Comparison of ENCODE assay signal across 8 mouse cellular contexts in the genomic region with DNA sequence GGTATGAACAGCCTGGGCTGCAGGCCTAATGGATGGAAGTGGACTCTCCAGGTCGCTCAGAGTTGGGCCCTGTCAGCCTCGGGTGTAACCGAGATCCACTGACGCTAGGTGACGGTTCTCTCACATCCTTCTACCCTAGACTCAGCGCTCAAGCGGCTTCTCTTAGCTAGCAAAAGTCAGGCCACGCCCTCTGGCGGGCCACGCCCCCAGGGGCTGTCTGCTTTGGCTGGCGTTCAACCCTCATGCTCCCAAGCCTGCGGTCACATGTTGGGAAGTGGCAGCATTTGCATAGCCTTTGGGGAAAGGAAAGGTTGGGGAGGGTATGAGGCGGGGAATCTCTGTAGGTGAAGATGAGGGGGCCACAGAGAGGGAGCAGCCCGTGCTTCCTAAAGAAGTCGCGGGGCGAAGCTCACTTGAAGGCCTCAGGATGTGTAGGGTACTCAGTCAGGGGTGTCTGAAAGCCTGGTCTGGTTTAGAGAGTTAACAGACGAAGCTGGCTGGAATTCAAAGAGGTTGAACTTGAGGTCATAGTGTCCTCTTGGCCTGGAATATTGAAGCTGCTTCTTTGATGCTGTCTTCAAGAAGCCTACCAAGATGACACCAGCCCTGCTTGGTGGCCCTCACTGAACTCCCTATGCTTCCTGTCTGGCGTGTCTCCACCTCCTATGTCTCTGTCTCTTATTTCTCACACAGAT. TPM values are rescaled to one million over a fixed set of nuclear protein-coding genes. Genes with fewer than 3 reads are reported as not detected.
DNase-seq lines count a peak whose midpoint lies in the region; ATAC-seq and TF ChIP-seq lines count a peak whose summit lies in the region.

No protein-coding gene starts in this region.

- peak overlapping the region; percentile 12; the same call in 1 of the 2 replicates for H3K4me3 ChIP-seq in forebrain, postnatal 0 days (ENCODE audit: low read depth, low read length)
- peak overlapping the region; percentile 40 for H3K4me3 ChIP-seq in limb, embryonic 10.5 days
- H3K4me3 ChIP-seq in stomach, embryonic 16.5 days (replicated peaks; ENCODE audit: low read length), result peak overlapping the region; percentile 31

- peak; percentile 72 for DNase-seq in urinary bladder, postnatal 14 days (ENCODE audit: low spot score)
- no peak for DNase-seq in urinary bladder, postnatal 10 days (ENCODE audit: low spot score)
- DNase-seq in forebrain, postnatal 0 days, result peak; percentile 79
- peak; percentile 80 for DNase-seq in limb, embryonic 10.5 days (ENCODE audit: low spot score)
- no peak for DNase-seq in T-cell, adult 2 months (ENCODE audit: low spot score)

- peak overlapping the region; percentile 38 for H3K4me2 ChIP-seq in forebrain, postnatal 0 days (ENCODE audit: low read depth)
- H3K4me2 ChIP-seq in stomach, embryonic 16.5 days (ENCODE audit: low read depth, low read length), result peak overlapping the region; percentile 49

- H3K27me3 ChIP-seq in forebrain, postnatal 0 days (ENCODE audit: insufficient read depth, low read length), result peaks cover 40% of the 10 kb centered on the region
- peaks cover 75% of the 10 kb centered on the region for H3K27me3 ChIP-seq in limb, embryonic 10.5 days (ENCODE audit: low read depth, poor library complexity, severe bottlenecking)
- peaks cover 49% of the 10 kb centered on the region for H3K27me3 ChIP-seq in stomach, embryonic 16.5 days (ENCODE audit: control insufficient read depth, insufficient read depth, low read length)

- H3K9me3 ChIP-seq in forebrain, postnatal 0 days (ENCODE audit: low read length), result no peaks in the 10 kb centered on the region
- no peaks in the 10 kb centered on the region for H3K9me3 ChIP-seq in limb, embryonic 10.5 days (replicated peaks)
- H3K9me3 ChIP-seq in stomach, embryonic 16.5 days (replicated peaks; ENCODE audit: control insufficient read depth, low read length), result no peaks in the 10 kb centered on the region

- 9% methylated on average over 19 of the region's 19 CpGs for WGBS in forebrain, postnatal 0 days
- 8% methylated on average over 19 of the region's 19 CpGs for WGBS in limb, embryonic 10.5 days
- 9% methylated on average over 19 of the region's 19 CpGs for WGBS in stomach, embryonic 16.5 days

- no peak; the same call in 1 of the 2 replicates for TF ChIP-seq CTCF in forebrain, postnatal 0 days (IDR thresholded peaks at IDR 0.05; ENCODE audit: low read depth)

- peaks cover 9% of the 10 kb centered on the region; the same call in 1 of the 2 replicates for H3K4me1 ChIP-seq in forebrain, postnatal 0 days (ENCODE audit: insufficient read depth)
- peaks cover 37% of the 10 kb centered on the region for H3K4me1 ChIP-seq in limb, embryonic 10.5 days
- H3K4me1 ChIP-seq in stomach, embryonic 16.5 days (ENCODE audit: control insufficient read depth, insufficient read depth, low read length), result peaks cover 24% of the 10 kb centered on the region

- no peak overlapping the region for H3K27ac ChIP-seq in forebrain, postnatal 0 days (ENCODE audit: low read depth, low read length)
- H3K27ac ChIP-seq in limb, embryonic 10.5 days, result no peak overlapping the region
- no peak overlapping the region for H3K27ac ChIP-seq in stomach, embryonic 16.5 days (ENCODE audit: low read length)

- no peak overlapping the region for H3K9ac ChIP-seq in forebrain, postnatal 0 days
- H3K9ac ChIP-seq in stomach, embryonic 16.5 days (ENCODE audit: low read length), result no peak overlapping the region

- ATAC-seq in forebrain, postnatal 0 days, result peak; percentile 68
- peak; percentile 43 to 49; a peak in 3 of 4 replicates for ATAC-seq in hematopoietic stem cell, adult 5-6 weeks (replicated peaks in 1 of 2; ENCODE audit: insufficient read depth in 1 of 2, low FRiP score in 2 of 2, low TSS enrichment in 1 of 2, low read depth in 1 of 2, poor library complexity in 2 of 2, severe bottlenecking in 2 of 2)
- ATAC-seq in megakaryocyte progenitor cell, adult 5-6 weeks (replicated peaks; ENCODE audit: poor library complexity), result peak; percentile 49
- peak; percentile 39 for ATAC-seq in stomach, embryonic 16.5 days (ENCODE audit: insufficient read depth, low FRiP score)

- H3K36me3 ChIP-seq in forebrain, postnatal 0 days (ENCODE audit: insufficient read depth), result no peaks in the 10 kb centered on the region
- no peaks in the 10 kb centered on the region for H3K36me3 ChIP-seq in limb, embryonic 10.5 days
- H3K36me3 ChIP-seq in stomach, embryonic 16.5 days (ENCODE audit: control insufficient read depth, insufficient read depth, low read length), result no peaks in the 10 kb centered on the region

RNA-seq across cellular contexts. Expression of gene Kcnip3, which starts 37.3 kb away (rescaled TPM):
- 27.8 and 31.2 TPM in 2 replicates for total RNA-seq in forebrain, postnatal 0 days (2014; rRNA removed)
- polyA plus RNA-seq in forebrain, postnatal 0 days (2015; fragmentation: Nextera tagmentation; extraction: Ambion mirVana), result 15.8 and 20.1 TPM in 2 replicates
- 4.0 and 4.5 TPM in 2 replicates for total RNA-seq in hematopoietic stem cell, adult 5-6 weeks (2017)
- 2.1 and 2.2 TPM in 2 replicates for polyA plus RNA-seq in limb, embryonic 10.5 days (2016; fragmentation: Nextera tagmentation; extraction: Ambion mirVana)
- 32.3 and 37.5 TPM in 2 replicates for total RNA-seq in megakaryocyte progenitor cell, adult 5-6 weeks (2015)
- 15.8 and 22.2 TPM in 2 replicates for total RNA-seq in megakaryocyte progenitor cell, adult 5-6 weeks (2017)
- 3.1 and 3.6 TPM in 2 replicates for polyA plus RNA-seq in stomach, embryonic 16.5 days (2015; fragmentation: Nextera tagmentation; extraction: Ambion mirVana)

RNA-seq across cellular contexts. Expression of gene Fahd2a, which starts 40.3 kb away (rescaled TPM):
- total RNA-seq in forebrain, postnatal 0 days (2014; rRNA removed), result 26.3 and 28.8 TPM in 2 replicates
- polyA plus RNA-seq in forebrain, postnatal 0 days (2015; fragmentation: Nextera tagmentation; extraction: Ambion mirVana), result 27.1 and 27.4 TPM in 2 replicates
- total RNA-seq in hematopoietic stem cell, adult 5-6 weeks (2017), result 16.2 and 23.0 TPM in 2 replicates
- 15.6 and 21.1 TPM in 2 replicates for polyA plus RNA-seq in limb, embryonic 10.5 days (2016; fragmentation: Nextera tagmentation; extraction: Ambion mirVana)
- 23.5 and 23.7 TPM in 2 replicates for total RNA-seq in megakaryocyte progenitor cell, adult 5-6 weeks (2015)
- 5.7 and 6.9 TPM in 2 replicates for total RNA-seq in megakaryocyte progenitor cell, adult 5-6 weeks (2017)
- polyA plus RNA-seq in stomach, embryonic 16.5 days (2015; fragmentation: Nextera tagmentation; extraction: Ambion mirVana), result 25.6 and 27.8 TPM in 2 replicates

RNA-seq across cellular contexts. Expression of gene Prom2, which starts 56.6 kb away (rescaled TPM):
- total RNA-seq in forebrain, postnatal 0 days (2014; rRNA removed), result not detected in 2 replicates
- 0.04 TPM in 1 of 2 replicates, not detected in the other for polyA plus RNA-seq in forebrain, postnatal 0 days (2015; fragmentation: Nextera tagmentation; extraction: Ambion mirVana)
- 0.31 and 1.1 TPM in 2 replicates for total RNA-seq in hematopoietic stem cell, adult 5-6 weeks (2017)
- polyA plus RNA-seq in limb, embryonic 10.5 days (2016; fragmentation: Nextera tagmentation; extraction: Ambion mirVana), result 2.3 and 2.6 TPM in 2 replicates
- total RNA-seq in megakaryocyte progenitor cell, adult 5-6 weeks (2015), result not detected in 2 replicates
- total RNA-seq in megakaryocyte progenitor cell, adult 5-6 weeks (2017), result not detected in 2 replicates
- 21.1 and 30.0 TPM in 2 replicates for polyA plus RNA-seq in stomach, embryonic 16.5 days (2015; fragmentation: Nextera tagmentation; extraction: Ambion mirVana)

RNA-seq across cellular contexts. Expression of gene Gpat2, which starts 59.6 kb away (rescaled TPM):
- total RNA-seq in forebrain, postnatal 0 days (2014; rRNA removed), result 0.38 TPM in 1 of 2 replicates, not detected in the other
- 0.06 and 0.11 TPM in 2 replicates for polyA plus RNA-seq in forebrain, postnatal 0 days (2015; fragmentation: Nextera tagmentation; extraction: Ambion mirVana)
- total RNA-seq in hematopoietic stem cell, adult 5-6 weeks (2017), result not detected in 2 replicates
- polyA plus RNA-seq in limb, embryonic 10.5 days (2016; fragmentation: Nextera tagmentation; extraction: Ambion mirVana), result 0.10 TPM in 2 replicates
- total RNA-seq in megakaryocyte progenitor cell, adult 5-6 weeks (2015), result not detected in 2 replicates
- 0.12 TPM in 1 of 2 replicates, not detected in the other for total RNA-seq in megakaryocyte progenitor cell, adult 5-6 weeks (2017)
- polyA plus RNA-seq in stomach, embryonic 16.5 days (2015; fragmentation: Nextera tagmentation; extraction: Ambion mirVana), result 0.28 and 0.36 TPM in 2 replicates

Comparison
In these comparisons a context has a peak if more than half of its experiments do, and no peak if none do; other contexts are left out.
1. DNase-seq: peak in urinary bladder, postnatal 14 days (single experiment), forebrain, postnatal 0 days (single experiment) and limb, embryonic 10.5 days (single experiment); none in urinary bladder, postnatal 10 days (single experiment) and T-cell, adult 2 months (single experiment).
2. Peak in every context shown above with its lines, with median percentiles within 50 percentile points of each other: ATAC-seq and H3K4me3 ChIP-seq.